Mouse (Mus musculus): ENCODE data around the gene Stard8. TPM values are rescaled to one million over a fixed set of nuclear protein-coding genes. Genes with fewer than 3 reads are reported as not detected.
"Not testable (repeated sequence)": the region's sequence is repeated elsewhere in the genome, so short reads cannot be mapped to it uniquely, and the experiment has no call there.

Gene Stard8
- total RNA-seq, 4 experiments from 2014 or later, result 8.8 to 10.8 (median 10.3) TPM

DNA sequence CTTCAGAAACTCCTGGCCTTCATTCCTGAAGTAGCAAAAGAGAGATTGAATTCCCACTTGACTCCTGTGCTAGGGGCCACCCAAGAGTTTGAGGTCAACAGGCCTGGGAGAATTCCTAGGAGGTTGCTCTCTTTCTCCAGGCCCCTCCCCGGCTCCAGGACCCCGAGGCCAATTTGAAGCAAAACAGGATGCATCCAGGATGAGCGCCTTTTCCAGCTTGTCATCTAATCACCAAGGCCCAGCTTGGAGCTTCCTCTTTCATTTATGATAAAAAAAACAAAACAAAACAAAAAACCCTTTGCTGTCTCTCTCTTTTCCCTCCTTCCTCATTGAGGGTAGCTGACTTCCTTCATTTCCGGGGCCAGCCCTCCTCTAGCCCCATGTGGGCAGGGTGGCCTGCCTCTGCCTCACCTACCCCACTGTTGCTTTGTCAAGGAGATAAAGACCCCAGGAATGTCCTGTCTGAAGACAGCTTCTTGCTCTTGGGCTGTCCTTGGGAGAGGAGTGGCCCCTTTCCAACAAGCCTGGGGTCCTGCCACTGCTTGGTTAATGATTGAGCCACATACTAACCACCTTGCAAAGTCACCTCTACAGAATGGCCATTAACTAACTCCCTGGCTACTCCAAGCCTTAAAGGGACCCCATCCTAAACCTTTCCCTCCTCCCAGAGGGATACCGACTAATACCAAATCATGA is 43.5 kb downstream of the Stard8 start:
- DNase-seq (ENCODE audit: low spot score in 2 of 2), result no peak

DNA sequence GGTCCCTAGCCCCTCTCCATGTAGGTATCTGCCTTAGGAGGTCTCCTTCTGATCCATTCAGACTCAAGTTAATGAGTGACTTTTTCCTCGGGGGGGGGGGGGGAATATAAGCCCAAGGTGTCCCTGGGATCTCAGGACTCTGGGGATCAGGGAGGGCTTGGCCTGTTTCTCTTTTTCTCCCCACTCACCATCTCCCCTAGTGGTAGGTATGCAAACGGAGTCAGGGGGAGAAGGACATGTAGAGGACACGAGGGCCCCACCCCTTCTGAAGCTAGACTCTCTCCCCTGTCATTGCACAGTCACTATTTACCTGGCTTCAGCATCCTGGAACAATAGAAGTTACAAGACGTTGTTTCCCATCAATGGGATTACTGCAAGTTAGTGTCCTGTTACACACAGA is 45.1 kb downstream of the Stard8 start:
- no peak for DNase-seq (ENCODE audit: low spot score in 2 of 2)

DNA sequence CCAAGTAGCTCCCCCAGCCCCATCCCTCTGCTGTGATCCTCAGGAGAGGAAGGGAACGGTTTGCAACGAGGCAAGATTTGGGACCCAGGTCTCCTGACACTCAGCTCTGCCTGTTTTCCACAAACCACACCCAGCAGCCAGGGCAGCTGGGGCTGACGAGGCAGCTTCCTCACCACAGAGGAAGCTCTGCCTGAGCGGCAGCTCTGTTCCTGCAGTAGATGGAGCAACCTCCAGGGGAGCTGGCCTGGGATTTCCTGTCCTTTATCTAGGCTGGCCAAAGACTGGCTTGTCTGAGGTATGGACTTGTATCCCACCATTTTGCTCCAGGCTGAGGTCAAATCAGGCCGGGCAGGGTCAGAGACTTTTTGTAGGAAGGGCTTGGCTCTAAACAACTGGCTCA is 46.2 kb downstream of the Stard8 start:
- DNase-seq (ENCODE audit: low spot score in 2 of 2), result no peak

DNA sequence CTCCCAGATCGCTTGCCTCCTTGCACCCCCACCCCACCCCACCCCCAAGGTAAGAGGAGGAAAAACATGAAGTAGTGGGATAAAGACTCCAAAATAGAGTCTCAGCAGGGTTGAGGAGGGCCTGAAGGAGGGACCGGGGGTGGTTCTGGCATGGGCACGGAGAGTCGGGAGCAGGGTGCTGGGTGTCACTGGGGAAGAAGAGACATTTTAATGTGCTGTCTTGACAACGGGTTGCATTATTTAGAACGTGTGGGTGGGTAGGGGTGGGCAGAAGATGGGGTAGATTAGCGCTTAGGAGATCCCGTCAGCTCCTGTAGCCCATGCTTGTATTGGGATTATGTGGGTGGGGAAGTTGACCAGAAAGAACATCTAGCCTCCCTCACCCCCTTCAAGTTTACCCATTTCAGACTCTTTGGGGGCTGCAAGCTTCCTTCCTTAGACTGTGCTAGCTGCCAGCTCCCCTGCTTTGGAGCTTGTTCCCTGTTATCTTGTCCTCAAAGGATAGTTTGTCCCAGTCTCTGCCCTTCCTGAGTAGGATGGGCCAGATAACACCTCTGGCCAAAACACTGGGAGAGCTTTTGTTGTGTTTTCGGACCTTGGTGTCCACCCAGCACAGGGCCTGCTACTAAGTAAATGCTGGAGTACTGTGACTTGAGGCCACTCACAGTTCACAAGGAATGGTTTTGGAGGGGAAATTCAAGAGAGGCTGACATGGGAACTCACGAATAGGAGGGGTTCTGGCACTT is 47.9 kb downstream of the Stard8 start:
- DNase-seq (ENCODE audit: low spot score in 2 of 2), result no peak

DNA sequence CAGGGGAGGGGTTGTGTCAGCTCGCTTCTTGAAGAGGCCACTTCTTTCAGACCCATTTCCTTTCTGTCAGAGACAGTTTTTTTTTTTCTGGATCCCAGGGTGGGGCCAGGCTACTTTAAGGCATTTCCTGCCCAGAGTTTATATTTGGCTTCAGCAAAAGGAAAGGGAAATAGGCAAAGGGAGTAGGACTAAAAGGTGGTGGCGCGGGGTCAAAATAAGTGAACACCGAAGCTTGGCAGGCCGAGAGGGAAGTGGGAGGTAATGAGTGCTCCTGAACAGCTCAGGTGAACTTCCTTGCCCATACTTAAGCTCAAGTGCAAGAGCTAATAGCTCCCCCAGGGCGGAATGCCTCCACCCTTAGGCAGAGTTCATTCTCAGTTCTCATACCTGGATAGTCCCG is 49.2 kb downstream of the Stard8 start:
- DNase-seq (ENCODE audit: low spot score in 2 of 2), result no peak

DNA sequence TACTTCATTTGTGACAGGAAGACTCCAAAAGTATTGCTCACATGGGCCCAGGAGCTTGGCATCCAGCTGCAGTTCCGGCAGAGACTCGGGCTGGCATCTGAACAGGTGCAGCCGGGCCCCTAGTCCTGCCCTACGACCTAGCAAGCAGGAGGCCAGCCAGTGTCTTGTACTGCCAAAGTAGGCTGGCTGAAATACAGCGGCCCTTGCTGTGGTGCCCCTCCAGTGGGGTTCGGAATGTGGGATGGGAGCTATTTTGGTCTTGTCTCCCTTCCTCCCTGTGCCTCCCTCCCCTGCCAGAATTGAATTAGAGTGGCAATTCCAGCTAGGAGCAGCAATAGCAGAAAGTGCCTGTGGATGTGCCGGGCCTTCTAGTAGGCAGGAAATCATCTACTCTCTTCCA is 51.5 kb downstream of the Stard8 start:
- peak; percentile 37 to 70 for DNase-seq (ENCODE audit: low spot score in 2 of 2)

DNA sequence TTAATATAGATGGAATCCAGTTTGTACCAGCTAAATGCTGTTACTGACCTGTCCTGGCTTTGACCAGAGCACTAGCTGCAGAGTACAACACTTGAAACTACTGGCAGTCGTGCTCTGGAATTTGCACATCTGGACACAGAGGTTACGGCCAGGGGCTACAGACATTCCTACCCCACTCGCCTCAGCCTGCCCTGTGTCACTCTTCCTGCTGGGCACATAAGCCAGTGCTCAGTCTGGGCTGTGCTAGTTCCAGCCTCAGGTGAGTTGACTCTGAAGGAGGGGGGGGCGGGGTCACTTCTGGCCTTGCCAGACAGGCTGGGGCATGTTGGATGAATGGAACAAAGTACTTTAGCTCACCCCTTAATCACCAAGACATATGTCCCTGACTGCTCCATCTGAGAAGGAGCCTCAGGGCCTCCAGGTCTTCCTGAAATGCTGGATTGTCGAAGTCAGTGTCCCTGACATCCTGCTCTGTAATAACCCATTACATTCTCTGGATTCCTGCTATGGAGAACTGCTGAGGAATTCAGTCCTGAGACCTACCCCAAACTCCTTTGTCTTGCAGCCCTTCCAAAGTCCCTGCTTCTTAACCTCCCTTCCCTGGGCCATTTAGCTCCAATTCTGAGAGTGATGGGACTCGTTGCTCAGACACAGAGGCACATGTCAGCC is 54.9 kb downstream of the Stard8 start:
- no peak for DNase-seq (ENCODE audit: low spot score in 2 of 2)

DNA sequence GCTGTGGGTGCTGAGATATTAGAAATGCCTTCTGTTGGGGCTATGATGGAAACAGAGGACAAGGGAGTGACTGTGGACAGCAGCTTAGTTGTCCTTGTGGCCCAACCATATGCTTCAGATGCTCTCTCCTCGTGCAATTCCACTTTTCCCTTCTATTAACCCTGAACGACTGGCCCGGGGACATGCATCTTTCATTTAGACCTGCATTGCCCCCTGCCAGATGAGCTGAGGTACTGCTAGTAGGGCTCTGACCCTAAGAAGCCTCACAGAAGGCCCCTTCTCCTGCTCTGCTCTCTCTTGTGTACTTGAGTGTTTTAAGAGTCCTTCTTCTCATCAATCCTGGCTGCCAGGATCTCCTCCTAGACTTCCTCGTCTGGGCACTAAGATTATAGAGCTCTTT is 56.1 kb downstream of the Stard8 start:
- DNase-seq (ENCODE audit: low spot score in 2 of 2), result no peak

DNA sequence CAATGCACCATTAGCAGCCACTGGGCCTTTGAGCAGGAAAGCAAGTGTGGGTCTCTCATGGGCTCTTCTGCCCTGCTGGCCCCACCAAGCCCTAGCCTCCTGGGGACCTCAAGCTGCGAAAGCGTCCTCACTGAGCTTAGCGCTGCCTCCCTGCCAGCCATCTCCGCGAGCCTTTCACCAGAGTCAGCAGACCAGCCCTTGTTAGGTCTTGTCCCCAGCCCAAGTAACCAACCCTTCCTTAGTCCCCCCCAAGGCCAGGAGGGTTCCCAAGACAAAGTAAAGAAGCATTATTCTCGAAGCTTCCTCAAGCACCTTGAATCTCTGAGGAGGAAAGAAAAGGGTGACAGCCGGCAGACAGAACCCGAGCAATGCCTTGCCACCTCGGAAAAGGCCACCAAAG is 62.5 kb downstream of the Stard8 start:
- DNase-seq (ENCODE audit: low spot score in 2 of 2), result no peak

DNA sequence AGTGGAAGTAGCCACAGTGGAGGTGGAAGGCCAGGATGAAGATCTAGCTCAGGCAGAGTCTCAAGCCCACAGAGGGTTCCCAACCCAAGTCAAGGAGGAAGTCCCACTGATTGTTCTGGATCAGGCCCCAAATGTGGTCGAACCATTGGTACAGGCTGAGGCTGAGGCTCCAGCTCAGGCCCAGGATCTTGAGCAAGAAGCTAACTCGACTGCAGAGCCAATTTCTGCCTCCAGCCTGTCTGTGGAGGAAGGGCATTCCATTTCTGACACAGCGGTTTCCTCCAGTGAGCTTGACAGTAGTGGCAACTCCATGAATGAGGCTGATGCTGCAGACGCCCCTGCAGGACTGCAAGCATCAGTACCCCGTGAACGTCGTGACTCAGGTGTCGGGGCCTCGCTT is 63.5 kb downstream of the Stard8 start:
- no peak for DNase-seq (ENCODE audit: low spot score in 2 of 2)

DNA sequence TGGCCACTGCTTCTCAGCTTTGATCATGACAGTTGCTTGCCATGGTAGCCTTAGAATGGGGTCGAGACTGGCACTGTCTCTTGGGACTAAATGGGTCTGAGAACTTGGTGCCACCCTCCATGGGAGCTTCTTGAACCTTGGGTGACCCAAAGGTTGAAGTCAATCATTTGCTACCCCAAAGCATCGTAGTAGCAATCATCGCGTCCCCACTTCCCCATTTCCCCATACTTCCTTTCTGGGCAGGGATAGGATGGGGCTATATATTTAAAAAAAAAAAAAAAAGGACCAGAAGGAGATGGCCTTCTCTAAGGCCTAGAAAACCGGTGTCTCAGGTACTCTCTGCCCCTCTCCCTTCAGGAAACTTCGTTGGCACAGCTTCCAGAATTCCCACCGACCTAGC is 64.2 kb downstream of the Stard8 start:
- no peak for DNase-seq (ENCODE audit: low spot score in 2 of 2)

DNA sequence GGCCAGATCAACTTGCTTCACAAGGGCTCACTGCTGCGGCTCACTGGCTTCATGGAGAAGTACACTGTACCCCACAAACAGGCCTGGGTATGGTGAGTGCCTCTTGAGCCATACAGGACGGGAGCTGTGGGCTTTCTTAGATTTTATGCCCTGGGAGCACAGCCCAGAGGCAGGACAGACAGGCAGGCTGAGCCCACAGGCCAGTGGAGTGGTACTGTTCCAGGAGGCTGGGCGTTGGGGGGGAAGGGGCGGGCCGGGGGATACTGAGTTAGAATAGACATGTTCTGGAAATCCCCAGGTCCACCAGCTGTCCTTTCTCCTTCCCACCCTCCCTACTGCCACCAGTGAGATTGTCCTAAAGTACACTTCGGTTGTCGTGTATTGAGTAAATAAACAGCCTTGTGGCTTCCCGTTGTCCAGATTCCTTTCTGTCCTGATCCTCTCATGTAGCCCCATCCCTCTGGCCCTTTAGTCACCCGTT is 64.7 kb downstream of the Stard8 start:
- DNase-seq (ENCODE audit: low spot score in 2 of 2), result no peak

DNA sequence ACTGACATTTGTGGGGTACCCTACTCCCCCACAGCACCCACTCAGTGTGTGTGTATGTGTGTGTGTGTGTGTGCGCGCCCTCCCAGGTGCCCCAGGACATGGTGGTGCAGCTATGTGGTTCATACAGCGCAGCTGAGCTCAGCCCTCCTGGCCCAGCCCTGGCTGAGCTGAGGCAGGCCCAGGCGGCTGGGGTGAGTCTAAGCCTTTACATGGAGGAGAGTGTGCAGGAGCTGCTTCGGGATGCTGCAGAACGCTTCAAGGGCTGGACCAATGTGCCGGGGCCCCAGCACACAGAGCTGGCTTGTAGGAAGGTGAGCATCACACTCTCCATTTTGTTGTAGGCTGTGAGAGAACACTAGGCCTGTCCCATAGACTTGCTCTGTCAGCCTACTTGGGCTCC is 68.1 kb downstream of the Stard8 start:
- DNase-seq (ENCODE audit: low spot score in 2 of 2), result no peak

DNA sequence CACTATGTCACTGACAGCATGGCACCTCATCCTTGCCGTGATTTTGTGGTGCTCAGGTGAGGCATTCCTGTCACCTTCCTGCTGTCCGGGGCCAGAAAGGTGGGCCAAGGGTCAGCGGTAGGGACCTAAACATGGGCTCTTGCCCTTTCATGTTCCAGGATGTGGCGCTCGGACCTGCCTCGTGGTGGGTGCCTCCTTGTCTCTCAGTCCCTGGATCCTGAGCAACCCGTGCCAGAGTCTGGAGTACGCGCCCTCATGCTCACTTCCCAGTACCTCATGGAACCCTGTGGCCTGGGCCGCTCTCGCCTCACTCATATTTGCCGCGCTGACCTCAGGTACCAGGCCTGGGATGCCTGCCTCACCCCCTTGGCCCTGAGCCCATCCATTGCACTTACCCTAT is 69.5 kb downstream of the Stard8 start:
- DNase-seq (ENCODE audit: low spot score in 2 of 2), result no peak

DNA sequence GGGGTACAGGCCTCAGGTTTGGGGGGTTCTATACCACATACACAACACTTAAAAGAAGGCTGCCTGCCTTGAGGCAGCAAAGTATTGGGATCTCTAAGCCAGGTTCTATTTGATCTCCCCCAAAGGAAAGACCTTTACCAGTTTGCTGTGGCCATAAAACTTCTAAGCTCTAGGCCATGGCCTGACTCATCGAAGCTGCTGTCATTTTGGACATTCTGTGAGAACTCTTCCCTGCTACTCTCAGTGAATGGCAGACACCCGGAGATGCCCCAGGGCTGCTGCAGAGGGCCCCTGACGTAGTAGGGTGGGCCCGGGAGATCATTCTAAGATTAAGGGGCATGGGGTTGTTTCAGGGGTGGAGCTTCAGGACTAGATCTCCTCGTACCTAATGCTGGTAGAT is 72.1 kb downstream of the Stard8 start:
- DNase-seq (ENCODE audit: low spot score in 2 of 2), result no peak

DNA sequence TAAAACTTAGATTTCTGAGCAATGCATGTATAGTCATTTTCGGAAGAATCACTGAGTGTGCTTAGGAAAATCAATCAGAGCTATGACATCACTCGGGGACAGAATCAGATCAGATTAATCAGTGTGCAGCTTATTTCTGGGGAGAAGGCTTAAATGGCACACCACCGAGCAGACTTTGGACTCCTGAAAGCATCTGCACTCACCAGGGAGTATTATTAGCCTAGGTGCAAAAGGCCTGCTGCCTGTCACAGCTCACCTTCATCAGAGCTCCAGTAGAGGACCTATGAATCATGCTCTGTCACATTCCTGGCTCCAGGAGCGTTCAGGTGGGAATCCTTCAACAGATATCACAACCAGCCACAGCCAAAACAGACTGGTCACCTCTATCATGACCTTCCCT is 73.4 kb downstream of the Stard8 start:
- DNase-seq (ENCODE audit: low spot score in 2 of 2), result no peak

DNA sequence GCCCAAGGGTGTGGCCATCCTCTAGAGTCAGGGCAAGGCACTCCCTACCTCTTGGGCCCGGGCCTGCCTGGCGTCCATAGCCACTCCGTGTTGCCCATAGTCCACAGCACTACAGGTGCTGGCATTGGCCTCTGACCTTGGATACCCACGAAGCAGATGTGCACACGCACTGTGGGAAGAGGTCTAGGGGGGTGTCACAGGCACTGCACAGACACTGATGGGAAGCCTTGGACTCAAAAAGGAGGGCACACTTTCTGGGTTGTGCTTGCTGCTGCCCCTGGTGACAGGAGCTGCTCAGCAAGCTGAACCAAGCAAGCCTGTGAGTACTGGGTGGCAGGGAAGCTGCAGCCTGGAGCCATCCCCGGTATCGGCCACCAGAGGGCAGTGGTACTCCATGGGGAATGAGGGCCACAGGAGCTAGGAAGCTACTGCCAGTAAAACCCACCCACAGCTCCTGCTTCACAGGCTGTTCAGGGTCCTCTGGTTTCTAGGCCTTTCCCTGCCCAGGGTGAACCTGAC is 75.4 kb downstream of the Stard8 start:
- not testable (repeated sequence) for DNase-seq (ENCODE audit: low spot score in 2 of 2)

DNA sequence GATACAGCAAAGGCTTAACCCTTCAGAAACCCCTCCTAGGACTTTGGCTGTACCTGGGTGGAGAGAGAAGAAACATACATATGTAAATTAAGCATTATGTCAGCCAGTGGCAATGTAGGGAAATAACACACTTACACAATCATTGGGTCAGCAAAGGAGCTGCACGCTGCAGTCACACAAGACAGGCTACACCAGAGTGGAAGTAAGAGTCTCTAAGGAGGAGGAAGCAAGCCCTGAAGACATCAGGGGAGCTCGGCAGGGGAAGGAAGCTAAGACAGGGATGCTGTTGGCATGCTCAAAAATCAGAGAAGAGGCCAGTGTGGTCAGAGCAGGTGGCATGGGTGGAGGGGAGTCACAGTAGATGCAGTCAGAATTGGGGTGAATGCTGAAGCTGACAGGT is 89.7 kb downstream of the Stard8 start:
- no peak for DNase-seq (ENCODE audit: low spot score in 2 of 2)

DNA sequence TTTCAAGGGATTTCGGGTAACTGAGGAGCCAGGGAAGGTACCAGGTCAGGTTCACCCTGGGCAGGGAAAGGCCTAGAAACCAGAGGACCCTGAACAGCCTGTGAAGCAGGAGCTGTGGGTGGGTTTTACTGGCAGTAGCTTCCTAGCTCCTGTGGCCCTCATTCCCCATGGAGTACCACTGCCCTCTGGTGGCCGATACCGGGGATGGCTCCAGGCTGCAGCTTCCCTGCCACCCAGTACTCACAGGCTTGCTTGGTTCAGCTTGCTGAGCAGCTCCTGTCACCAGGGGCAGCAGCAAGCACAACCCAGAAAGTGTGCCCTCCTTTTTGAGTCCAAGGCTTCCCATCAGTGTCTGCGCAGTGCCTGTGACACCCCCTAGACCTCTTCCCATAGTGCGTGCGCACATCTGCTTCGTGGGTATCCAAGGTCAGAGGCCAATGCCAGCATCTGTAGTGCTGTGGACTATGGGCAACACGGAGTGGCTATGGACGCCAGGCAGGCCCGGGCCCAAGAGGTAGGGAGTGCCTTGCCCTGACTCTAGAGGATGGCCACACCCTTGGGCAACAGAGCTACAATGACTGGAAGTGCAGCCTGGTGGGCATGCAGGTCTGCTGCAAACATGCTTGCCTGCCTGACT is 108.2 kb downstream of the Stard8 start:
- DNase-seq (ENCODE audit: low spot score in 2 of 2), result not testable (repeated sequence)

DNA sequence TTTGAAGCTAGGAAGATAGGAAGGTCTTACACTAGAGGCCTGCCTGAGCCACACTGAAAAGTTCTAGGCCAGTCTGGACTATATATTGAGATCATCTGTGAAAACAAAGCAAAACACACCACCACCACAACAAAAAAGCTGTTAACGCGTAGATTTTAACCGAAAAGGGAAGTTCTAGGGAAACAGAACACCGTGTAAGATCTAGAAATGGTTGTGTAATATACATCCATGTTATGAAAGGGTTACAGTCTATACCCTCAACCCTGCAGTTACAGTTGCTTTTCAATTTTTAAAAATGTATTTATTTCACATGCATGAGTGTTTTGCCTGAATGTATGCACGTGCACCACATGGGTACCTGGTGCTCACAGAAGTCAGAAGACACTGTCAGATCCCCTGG is 116.5 kb downstream of the Stard8 start:
- no peak for DNase-seq (ENCODE audit: low spot score in 2 of 2)
